Mouse (Mus musculus) midbrain, postnatal 0 days (tissue): ENCODE measurements around the gene Erf. TPM values are rescaled to one million over a fixed set of nuclear protein-coding genes. Genes with fewer than 3 reads are reported as not detected.

Experiments used
- ATAC-seq: fragments of 200-750 bp; cut with Nextera tagmentation; 2 replicates; pipeline ENCODE4 v1.8.0; 2017; ENCODE audit warnings: moderate number of reproducible peaks, mild to moderate bottlenecking, moderate TSS enrichment, moderate library complexity; ENCODE audit not compliant: low FRiP score
- DNase-seq: peaks from one replicate; pipeline ENCODE4 v3.0.0-alpha.2; 2015; ENCODE audit warnings: low spot score
- H3K27ac ChIP-seq: fragments of 300-500 bp; sonication (generic); 2 replicates; pipeline ENCODE4 v1.5.1; 2014; ENCODE audit warnings: low read depth, mild to moderate bottlenecking, low read length, mixed read lengths
- H3K27me3 ChIP-seq: fragments of 300-500 bp; sonication (generic); 2 replicates; pipeline ENCODE4 v1.6.1; 2014; ENCODE audit warnings: low read length, control low read depth, mixed read lengths; ENCODE audit not compliant: insufficient read depth
- H3K36me3 ChIP-seq: fragments of 300-500 bp; sonication (generic); 2 replicates; pipeline ENCODE4 v1.6.1; 2014; ENCODE audit warnings: low read length, control low read depth, mixed read lengths; ENCODE audit not compliant: insufficient read depth
- H3K4me1 ChIP-seq: fragments of 300-500 bp; sonication (generic); 2 replicates; pipeline ENCODE4 v1.6.1; 2014; ENCODE audit warnings: mild to moderate bottlenecking, control low read depth, antibody characterized with exemption, low read length, mixed read lengths; ENCODE audit not compliant: insufficient read depth
- H3K4me2 ChIP-seq: fragments of 300-500 bp; sonication (generic); 2 replicates; pipeline ENCODE4 v1.6.1; 2014; ENCODE audit warnings: low read depth, mild to moderate bottlenecking, low read length, mixed read lengths; ENCODE audit not compliant: poor library complexity, severe bottlenecking
- H3K4me3 ChIP-seq: fragments of 300-500 bp; sonication (generic); 2 replicates; pipeline ENCODE4 v1.5.1; 2014; ENCODE audit warnings: low read depth, mild to moderate bottlenecking, low read length, moderate library complexity
- H3K9ac ChIP-seq: fragments of 300-500 bp; sonication (generic); replicated peaks from 2 replicates; pipeline ENCODE4 v1.6.1; 2014; ENCODE audit warnings: mild to moderate bottlenecking, low read length, moderate library complexity, mixed read lengths; ENCODE audit not compliant: poor library complexity, severe bottlenecking
- H3K9me3 ChIP-seq: fragments of 300-500 bp; sonication (generic); 2 replicates; pipeline ENCODE4 v1.6.1; 2016; ENCODE audit warnings: low read length, control low read depth
- CTCF ChIP-seq: IDR thresholded peaks from 2 replicates; pipeline ENCODE4 v1.5.1; 2016; ENCODE audit warnings: antibody characterized with exemption, mild to moderate bottlenecking
- WGBS: fragments of 180-500 bp; shearing (Covaris S2); extraction: QIAGEN DNeasy Blood & Tissue Kit; methylation state at CpG from one replicate; pipeline ENCODE4 v1.1.7; 2014; 5-methylcytosine and 5-hydroxymethylcytosine counted together
- microRNA-seq: library from miRNA; unstranded; fragments of <30 nt; microRNA quantifications from one replicate; pipeline ENCODE4, GENCODE M21; 2016; ENCODE audit warnings: borderline number of aligned reads
- polyA plus RNA-seq: library from polyadenylated mRNA; unstranded; fragments of >200 nt; fragmentation: Nextera tagmentation; extraction: Ambion mirVana; gene quantifications from 2 replicates; pipeline ENCODE4 v1.2.1, GENCODE M21; 2015
- total RNA-seq: library from RNA; depleted of rRNA; stranded (reverse); fragments of >200 nt; gene quantifications from 2 replicates; pipeline ENCODE4 v1.2.3, GENCODE M21; 2014; rRNA removed

Erf gene
- total and polyA plus RNA-seq, 2 experiments from 2014 or later: 3.0 to 15.8 TPM

- Histone ChIP-seq H3K27ac (no peak overlapping the region), H3K4me1 (no peaks in the 10 kb centered on the region), H3K4me3 (no peak overlapping the region), H3K9ac (no peak overlapping the region), H3K9me3 (no peaks in the 10 kb centered on the region), H3K27me3 (no peaks in the 10 kb centered on the region), H3K4me2 (no peak overlapping the region), H3K36me3 (peaks cover 54% of the 10 kb centered on the region)
- DNase-seq (no peak), ATAC-seq (no peak)
- WGBS: 94% methylated on average over 20 of the region's 20 CpGs
- no peak for TF ChIP-seq CTCF
These were observed 46.9 kb downstream of the Erf start for GRCm38 (mm10) chr7:25203624-25204023.

- Histone ChIP-seq H3K4me2 (no peak overlapping the region), H3K27ac (no peak overlapping the region), H3K9me3 (no peaks in the 10 kb centered on the region), H3K9ac (no peak overlapping the region), H3K36me3 (peaks cover 14% of the 10 kb centered on the region), H3K4me1 (no peaks in the 10 kb centered on the region), H3K4me3 (no peak overlapping the region), H3K27me3 (no peaks in the 10 kb centered on the region)
- DNase-seq (no peak), ATAC-seq (no peak)
- no peak for TF ChIP-seq CTCF
- 72% methylated on average over 10 of the region's 10 CpGs for WGBS
These were observed 53.1 kb downstream of the Erf start for GRCm38 (mm10) chr7:25197384-25198018.

GRCm38 (mm10) chr7:25196107-25196506 is 54.5 kb downstream of the Erf start:
- 0 out of 2 replicates have a peak, but pooled peaks cover 3% of the 10 kb centered on the region for H3K36me3 ChIP-seq
- WGBS: 85% methylated on average over 9 of the region's 9 CpGs
- H3K9ac ChIP-seq: no peak overlapping the region
- no peaks in the 10 kb centered on the region for H3K4me1 ChIP-seq
- H3K27ac ChIP-seq: no peak overlapping the region
- ATAC-seq: no peak
- TF ChIP-seq CTCF: no peak
- no peaks in the 10 kb centered on the region for H3K9me3 ChIP-seq
- no peak overlapping the region for H3K4me3 ChIP-seq
- no peak overlapping the region for H3K4me2 ChIP-seq
- DNase-seq: no peak
- no peaks in the 10 kb centered on the region for H3K27me3 ChIP-seq

- Histone ChIP-seq H3K9me3 (no peaks in the 10 kb centered on the region), H3K4me2 (no peak overlapping the region), H3K27ac (no peak overlapping the region), H3K9ac (no peak overlapping the region), H3K27me3 (no peaks in the 10 kb centered on the region), H3K4me1 (no peaks in the 10 kb centered on the region), H3K36me3 (0 out of 2 replicates have a peak, but pooled peaks cover 3% of the 10 kb centered on the region), H3K4me3 (no peak overlapping the region)
- ATAC-seq (no peak), DNase-seq (no peak)
- no peak for TF ChIP-seq CTCF
- WGBS: 76% methylated on average over 3 of the region's 3 CpGs
These were observed 55.4 kb downstream of the Erf start for GRCm38 (mm10) chr7:25195148-25195547.

Small RNA genes within 50 kb of the gene (microRNA-seq; reads per million reads assigned to microRNA genes)
- gene Mir7048: not detected

Other genes with a start within 250 kb of the Erf start
- gene Atp1a3, start 244.8 kb downstream of the Erf start, total RNA-seq: 493 and 502 TPM in 2 replicates
- gene Atp1a3, start 244.8 kb downstream of the Erf start, polyA plus RNA-seq: 727 and 786 TPM in 2 replicates
- 153 and 161 TPM in 2 replicates for gene Grik5, start 178.4 kb downstream of the Erf start, total RNA-seq
- 15.7 and 18.6 TPM in 2 replicates for gene Grik5, start 178.4 kb downstream of the Erf start, polyA plus RNA-seq
- gene Zfp574, start 178.2 kb downstream of the Erf start, total RNA-seq: 37.4 and 38.0 TPM in 2 replicates
- gene Zfp574, start 178.2 kb downstream of the Erf start, polyA plus RNA-seq: 30.9 and 31.9 TPM in 2 replicates
- 7.6 and 9.0 TPM in 2 replicates for gene Pou2f2, start 71.0 kb downstream of the Erf start, total RNA-seq
- 28.9 and 35.9 TPM in 2 replicates for gene Pou2f2, start 71.0 kb downstream of the Erf start, polyA plus RNA-seq
- gene Dedd2, start 30.1 kb downstream of the Erf start, total RNA-seq: 25.9 and 27.8 TPM in 2 replicates
- gene Dedd2, start 30.1 kb downstream of the Erf start, polyA plus RNA-seq: 17.7 and 18.7 TPM in 2 replicates
- gene Zfp526, start 29.3 kb downstream of the Erf start, total RNA-seq: 8.1 and 9.5 TPM in 2 replicates
- 0.94 and 1.0 TPM in 2 replicates for gene Zfp526, start 29.3 kb downstream of the Erf start, polyA plus RNA-seq
- 155 and 169 TPM in 2 replicates for gene Gsk3a, start 12.9 kb downstream of the Erf start, total RNA-seq
- 20.3 and 20.6 TPM in 2 replicates for gene Gsk3a, start 12.9 kb downstream of the Erf start, polyA plus RNA-seq
- 145 and 146 TPM in 2 replicates for gene Cic, start 16.9 kb upstream of the Erf start, total RNA-seq
- 26.8 and 31.9 TPM in 2 replicates for gene Cic, start 16.9 kb upstream of the Erf start, polyA plus RNA-seq
- 595 and 661 TPM in 2 replicates for gene Pafah1b3, start 47.2 kb upstream of the Erf start, total RNA-seq
- gene Pafah1b3, start 47.2 kb upstream of the Erf start, polyA plus RNA-seq: 604 and 629 TPM in 2 replicates
- 2.0 and 2.5 TPM in 2 replicates for gene Prr19, start 50.6 kb upstream of the Erf start, total RNA-seq
- 5.7 and 7.0 TPM in 2 replicates for gene Prr19, start 50.6 kb upstream of the Erf start, polyA plus RNA-seq
- 105 and 106 TPM in 2 replicates for gene Tmem145, start 55.3 kb upstream of the Erf start, total RNA-seq
- gene Tmem145, start 55.3 kb upstream of the Erf start, polyA plus RNA-seq: 131 and 143 TPM in 2 replicates
- 90.0 and 103 TPM in 2 replicates for gene Megf8, start 66.4 kb upstream of the Erf start, total RNA-seq
- gene Megf8, start 66.4 kb upstream of the Erf start, polyA plus RNA-seq: 15.3 and 15.6 TPM in 2 replicates
- gene Cnfn, start 119.0 kb upstream of the Erf start, total RNA-seq: not detected in 2 replicates
- not detected in 2 replicates for gene Cnfn, start 119.0 kb upstream of the Erf start, polyA plus RNA-seq
- gene Lipe, start 147.9 kb upstream of the Erf start, total RNA-seq: 10.6 and 11.6 TPM in 2 replicates
- gene Lipe, start 147.9 kb upstream of the Erf start, polyA plus RNA-seq: 6.9 and 7.6 TPM in 2 replicates
- not detected in 2 replicates for gene Cxcl17, start 162.1 kb upstream of the Erf start, total RNA-seq
- 0.38 and 0.57 TPM in 2 replicates for gene Cxcl17, start 162.1 kb upstream of the Erf start, polyA plus RNA-seq
- 1.4 and 2.9 TPM in 2 replicates for gene Ceacam1, start 226.8 kb upstream of the Erf start, total RNA-seq
- gene Ceacam1, start 226.8 kb upstream of the Erf start, polyA plus RNA-seq: 0.84 and 0.94 TPM in 2 replicates